Mouse (Mus musculus) erythroblast, embryonic 14.5 days (primary cell): ENCODE results near the gene Dlg2.

Experiments
- GATA1 ChIP-seq: IDR thresholded peaks from 2 replicates; pipeline ENCODE4 v1.6.1; 2012; ENCODE audit warnings: low read length, inconsistent platforms, mixed read lengths
- TAL1 ChIP-seq: IDR thresholded peaks from 3 replicates; pipeline ENCODE4 v1.6.1; 2012; ENCODE audit warnings: low read length, inconsistent platforms, mixed read lengths

DNA sequence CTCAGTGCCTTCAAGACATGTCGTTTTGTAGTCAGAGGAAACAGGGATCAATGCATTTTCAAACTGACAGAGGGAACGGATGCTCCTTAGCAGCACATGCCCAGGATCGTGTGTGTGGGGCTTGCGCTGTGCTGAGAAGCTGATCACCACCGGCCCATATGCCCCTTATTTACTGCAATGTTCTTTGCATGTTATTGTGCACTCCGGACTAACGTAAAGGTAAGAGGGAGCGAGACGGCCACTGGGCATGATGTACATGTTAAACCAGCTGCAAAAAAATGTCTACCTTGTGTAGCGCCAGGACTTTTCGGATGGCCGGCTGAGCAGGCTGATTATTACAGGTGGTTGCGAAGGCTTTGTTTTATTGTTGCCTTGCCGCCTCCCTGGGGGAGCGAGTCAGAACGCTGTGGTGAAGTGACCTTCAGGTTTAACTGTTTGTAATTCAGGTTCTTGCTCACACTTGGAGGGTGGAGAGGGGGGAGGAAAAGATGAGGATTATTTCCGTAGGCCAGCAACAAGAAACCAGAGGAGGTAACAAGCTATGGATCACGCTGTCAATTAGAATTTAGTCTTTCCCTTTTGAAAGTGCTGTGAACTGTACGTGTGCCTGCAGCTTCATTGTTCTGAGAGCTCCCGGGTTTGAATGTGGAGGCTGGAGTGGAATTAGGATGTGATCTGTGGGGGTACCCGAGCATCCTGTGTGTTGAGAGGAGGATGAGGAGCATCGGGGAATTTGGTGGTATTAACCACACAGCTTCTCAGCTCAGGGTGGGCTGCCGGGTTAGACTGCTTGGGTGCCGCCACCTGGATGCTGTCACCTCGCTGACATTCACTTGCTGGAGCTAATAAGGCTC is 614.6 kb downstream of the Dlg2 start:
- no peak for TF ChIP-seq GATA1
- TF ChIP-seq TAL1 = no peak
